Mouse (Mus musculus) lung, postnatal 0 days (tissue): ENCODE measurements around the gene Kmt2b.

Experiments
- CTCF ChIP-seq: IDR thresholded peaks from 2 replicates; pipeline ENCODE4 v1.5.1; 2016; ENCODE audit warnings: antibody characterized with exemption, mild to moderate bottlenecking
- EP300 ChIP-seq: IDR thresholded peaks from 2 replicates; pipeline ENCODE4 v1.6.1; 2016; ENCODE audit warnings: antibody characterized with exemption, mild to moderate bottlenecking, control low read depth

DNA sequence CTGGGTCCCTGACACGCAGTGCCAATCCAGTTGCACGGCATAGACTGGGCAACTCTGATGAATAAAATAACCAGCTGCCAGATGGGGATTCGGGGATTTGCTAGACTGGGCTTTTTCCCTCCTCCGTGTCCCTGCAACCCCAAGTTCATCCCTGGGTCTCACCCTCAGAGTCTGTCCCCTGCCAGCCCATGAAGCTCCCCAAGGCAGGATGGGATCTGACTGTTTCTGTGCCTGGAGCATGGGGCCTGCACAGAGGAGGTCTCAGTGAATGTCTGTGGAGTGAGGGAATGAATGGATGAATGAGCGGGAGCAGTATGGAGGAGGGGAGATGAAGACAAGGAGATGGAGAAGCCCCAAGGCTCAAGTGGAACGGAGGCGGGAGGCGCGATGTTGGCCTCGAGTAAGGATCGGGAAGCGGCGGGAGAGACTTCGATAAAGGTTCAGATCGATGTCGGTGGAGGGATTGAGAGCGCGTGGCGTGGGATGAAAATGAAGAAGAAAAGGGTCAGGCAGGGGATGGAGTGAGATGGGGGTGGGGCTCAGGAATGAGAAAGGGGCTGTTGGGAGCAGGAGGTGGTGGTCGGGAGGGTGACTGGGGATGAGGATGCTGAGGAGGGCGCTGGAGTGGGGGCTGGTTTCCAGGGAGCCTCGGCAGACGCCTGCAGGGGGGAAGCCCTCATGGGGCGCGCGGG, 54.4 kb downstream of the Kmt2b start:
- TF ChIP-seq CTCF (no peak), EP300 (no peak)
